Mouse (Mus musculus): ENCODE results near the gene Lce3d.

Lce3d gene

GRCm38 (mm10) chr3:92957090-92957489 lies at the start of gene Lce3d:
TSS of gene Lce3d (plus strand) at chr3:92957390.
- no peak for DNase-seq (ENCODE audit: low spot score)

GRCm38 (mm10) chr3:92907571-92907970 lies 49.6 kb upstream of the Lce3d start:
- DNase-seq (ENCODE audit: low spot score), result peak; percentile 16

GRCm38 (mm10) chr3:92920364-92920763 lies 36.8 kb upstream of the Lce3d start:
- DNase-seq (ENCODE audit: low spot score), result peak; percentile 61

GRCm38 (mm10) chr3:92926130-92926529 lies 31.1 kb upstream of the Lce3d start, which contains the start of gene Lce3a:
TSS of gene Lce3a (minus strand) at chr3:92926230.
- DNase-seq (ENCODE audit: low spot score), result no peak

- DNase-seq (ENCODE audit: low spot score), result no peak
Measured at GRCm38 (mm10) chr3:92932679-92933078, 24.5 kb upstream of the Lce3d start, which contains the start of gene Lce3b. TSS of gene Lce3b (plus strand) at chr3:92932979.

GRCm38 (mm10) chr3:92944186-92944585 lies 13.0 kb upstream of the Lce3d start, which contains the start of gene Lce3c:
TSS of gene Lce3c (plus strand) at chr3:92944486.
- no peak for DNase-seq (ENCODE audit: low spot score)

GRCm38 (mm10) chr3:92966761-92967160 lies 9.6 kb downstream of the Lce3d start, which contains the start of gene Lce3e:
TSS of gene Lce3e (plus strand) at chr3:92967061.
- no peak for DNase-seq (ENCODE audit: low spot score)

- DNase-seq (ENCODE audit: low spot score), result no peak
Measured at GRCm38 (mm10) chr3:92978484-92978883, 21.3 kb downstream of the Lce3d start.

- no peak for DNase-seq (ENCODE audit: low spot score)
Measured at GRCm38 (mm10) chr3:92991926-92992325, 34.7 kb downstream of the Lce3d start, which contains the start of gene Lce3f. TSS of gene Lce3f (plus strand) at chr3:92992226.

GRCm38 (mm10) chr3:92998691-92999090 lies 41.5 kb downstream of the Lce3d start:
- peak; percentile 76 for DNase-seq (ENCODE audit: low spot score)

GRCm38 (mm10) chr3:93000621-93001020 lies 43.4 kb downstream of the Lce3d start:
- DNase-seq (ENCODE audit: low spot score), result no peak

- no peak for DNase-seq (ENCODE audit: low spot score)
Measured at GRCm38 (mm10) chr3:93002843-93003242, 45.7 kb downstream of the Lce3d start.
